Mouse (Mus musculus) ES-E14 (cell line): ENCODE data around the gene Ppm1n.

Experiments used
- CHD2 ChIP-seq: IDR thresholded peaks from 2 replicates; pipeline ENCODE4 v1.6.1; 2014; ENCODE audit warnings: mild to moderate bottlenecking, low read depth, low read length, inconsistent platforms
- HCFC1 ChIP-seq: IDR thresholded peaks from 2 replicates; pipeline ENCODE4 v1.6.1; 2012; ENCODE audit warnings: low read length, inconsistent platforms, borderline replicate concordance; ENCODE audit not compliant: insufficient read depth
- MAFK ChIP-seq: IDR thresholded peaks from 2 replicates; pipeline ENCODE4 v1.6.1; 2014; ENCODE audit warnings: mild to moderate bottlenecking, low read depth, low read length, inconsistent platforms; ENCODE audit not compliant: insufficient read depth
- ZC3H11A ChIP-seq: IDR thresholded peaks from 2 replicates; pipeline ENCODE4 v1.6.1; 2012; ENCODE audit warnings: low read depth, mild to moderate bottlenecking, inconsistent platforms, low read length, borderline replicate concordance

DNA sequence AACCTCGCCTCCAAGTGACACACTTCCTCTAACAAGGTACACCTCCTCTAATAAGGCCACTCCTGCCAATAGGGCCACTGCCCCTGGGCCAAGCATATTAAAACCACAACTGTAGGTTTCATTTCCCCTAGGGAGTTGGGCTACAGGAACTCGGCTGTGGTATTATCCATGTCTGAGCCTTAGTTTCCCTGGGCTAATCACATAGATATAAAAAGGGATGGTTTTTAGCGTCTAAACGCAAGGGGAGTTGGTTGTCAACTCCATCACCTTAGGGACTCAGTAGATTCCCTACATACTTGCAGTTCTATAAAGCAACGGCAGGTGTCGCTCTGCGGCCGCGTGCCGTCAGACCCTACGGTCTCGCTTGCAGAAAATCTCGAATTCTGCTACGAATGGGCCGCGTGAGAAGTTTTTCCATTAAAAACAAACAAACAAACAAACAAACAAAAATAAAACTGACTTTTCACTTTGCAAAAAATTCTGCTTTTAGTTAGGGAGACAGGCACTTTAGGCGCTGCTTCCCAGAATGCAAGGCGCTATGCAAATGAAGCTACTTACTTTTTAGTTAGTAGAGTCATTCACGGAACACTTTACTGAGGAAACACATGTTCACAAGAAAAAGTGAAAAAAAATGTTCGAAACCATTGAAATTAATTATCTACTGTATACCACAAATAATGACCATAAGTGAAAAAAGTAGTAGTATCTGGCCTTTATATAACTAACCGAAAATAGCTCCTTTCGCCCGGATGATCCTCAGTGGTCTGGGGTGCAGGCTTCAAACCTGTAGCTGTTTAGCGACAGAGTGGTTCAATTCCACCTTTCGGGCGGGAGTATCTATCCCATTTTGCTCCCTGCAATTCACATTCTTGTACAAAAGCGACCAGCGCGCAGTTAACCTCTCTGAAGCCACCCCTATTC is 20.9 kb upstream of the Ppm1n start:
- TF ChIP-seq CHD2 (peak; percentile 5; the same call in 1 of the 2 replicates), ZC3H11A (0 out of 2 replicates have a peak, but pooled peaks have one; percentile 6), MAFK (0 out of 2 replicates have a peak, but pooled peaks have one; percentile 2), HCFC1 (no peak)
